24 mouse cellular contexts compared by ENCODE assay signal in the genomic region with DNA sequence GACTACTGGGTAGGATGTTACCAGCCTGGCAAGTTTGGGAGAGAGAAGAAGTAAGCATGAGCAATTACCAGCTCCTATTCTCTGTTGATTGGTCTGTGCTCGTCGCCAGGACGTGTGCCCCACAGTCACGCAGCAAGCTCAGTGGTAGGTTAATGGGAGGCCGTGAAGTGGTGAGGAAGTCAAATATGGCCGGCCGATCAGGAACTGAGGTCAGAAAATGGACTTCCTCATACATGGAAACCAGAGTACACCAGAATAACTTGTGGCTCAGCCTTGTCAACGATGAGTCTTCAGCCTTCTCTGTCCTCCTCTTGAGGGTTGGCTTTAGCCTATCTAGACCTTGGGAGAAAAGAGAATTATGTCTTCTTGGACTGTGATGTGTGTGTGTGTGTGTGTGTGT.
"Had no signal": no experiment of that assay in that cellular context is flagged by ENCODE, and none has a peak within 500 bp of the region (broad histone marks: within the 10 kb centered on the region; RNA-seq: fewer than 3 reads in every experiment).

No protein-coding gene starts in this region.

- H3K4me2 ChIP-seq: heart, embryonic 12.5 days; hindbrain, embryonic 12.5 days; hindbrain, embryonic 14.5 days; kidney, embryonic 15.5 days; limb, embryonic 13.5 days; limb, embryonic 15.5 days; liver, embryonic 12.5 days had no signal

- H3K9me3 ChIP-seq: heart, embryonic 10.5 days; heart, embryonic 12.5 days; hindbrain, embryonic 10.5 days; hindbrain, embryonic 12.5 days; kidney, embryonic 15.5 days; limb, embryonic 13.5 days; limb, embryonic 15.5 days; liver, embryonic 12.5 days had no signal

- H3K36me3 ChIP-seq: heart, embryonic 10.5 days; heart, embryonic 12.5 days; hindbrain, embryonic 10.5 days; hindbrain, embryonic 12.5 days; kidney, embryonic 15.5 days; limb, embryonic 13.5 days; limb, embryonic 15.5 days; liver, embryonic 12.5 days had no signal

- H3K4me1 ChIP-seq: heart, embryonic 10.5 days; heart, embryonic 12.5 days; hindbrain, embryonic 10.5 days; hindbrain, embryonic 12.5 days; kidney, embryonic 15.5 days; limb, embryonic 15.5 days; liver, embryonic 12.5 days had no signal

- H3K4me3 ChIP-seq: heart, embryonic 10.5 days; heart, embryonic 12.5 days; hindbrain, embryonic 10.5 days; hindbrain, embryonic 12.5 days; kidney, embryonic 15.5 days; limb, embryonic 13.5 days; limb, embryonic 15.5 days; liver, embryonic 12.5 days had no signal

- H3K9ac ChIP-seq: heart, embryonic 12.5 days; hindbrain, embryonic 12.5 days; hindbrain, embryonic 14.5 days; kidney, embryonic 15.5 days; limb, embryonic 13.5 days; limb, embryonic 15.5 days; liver, embryonic 12.5 days had no signal

- DNase-seq: gastrocnemius, postnatal 14 days; gastrocnemius, postnatal 36 days; heart, adult 18-20 months; heart, postnatal 10 days; heart, postnatal 4 days; kidney, adult 11 months; kidney, adult 2 months; kidney, adult 9 months; kidney, postnatal 10 days; kidney, postnatal 25 days; layer of hippocampus, adult 9-11 months; layer of hippocampus, postnatal 36 days; left cerebral cortex, postnatal 4 days had no signal

- ATAC-seq: hindbrain, postnatal 0 days; intestine, embryonic 16.5 days; liver, embryonic 12.5 days had no signal

- H3K27ac ChIP-seq: heart, embryonic 10.5 days; hindbrain, embryonic 10.5 days; hindbrain, embryonic 12.5 days; hindbrain, embryonic 14.5 days; hindbrain, postnatal 0 days; kidney, embryonic 15.5 days; limb, embryonic 13.5 days; limb, embryonic 15.5 days; liver, embryonic 12.5 days had no signal

- H3K27me3 ChIP-seq: heart, embryonic 12.5 days; hindbrain, embryonic 12.5 days; kidney, embryonic 15.5 days; limb, embryonic 15.5 days; liver, embryonic 12.5 days had no signal
